Mouse (Mus musculus) B cell, adult (primary cell): Measurements from ENCODE around the gene Sez6l. TPM values are rescaled to one million over a fixed set of nuclear protein-coding genes. Genes with fewer than 3 reads are reported as not detected.

Experiments
- total RNA-seq: library from RNA; stranded (reverse); gene quantifications from 4 replicates; pipeline ENCODE4 v1.2.4, GENCODE M21; 2023; ENCODE audit not compliant: inconsistent age

Gene Sez6l
- not detected in 4 replicates for total RNA-seq

DNA sequence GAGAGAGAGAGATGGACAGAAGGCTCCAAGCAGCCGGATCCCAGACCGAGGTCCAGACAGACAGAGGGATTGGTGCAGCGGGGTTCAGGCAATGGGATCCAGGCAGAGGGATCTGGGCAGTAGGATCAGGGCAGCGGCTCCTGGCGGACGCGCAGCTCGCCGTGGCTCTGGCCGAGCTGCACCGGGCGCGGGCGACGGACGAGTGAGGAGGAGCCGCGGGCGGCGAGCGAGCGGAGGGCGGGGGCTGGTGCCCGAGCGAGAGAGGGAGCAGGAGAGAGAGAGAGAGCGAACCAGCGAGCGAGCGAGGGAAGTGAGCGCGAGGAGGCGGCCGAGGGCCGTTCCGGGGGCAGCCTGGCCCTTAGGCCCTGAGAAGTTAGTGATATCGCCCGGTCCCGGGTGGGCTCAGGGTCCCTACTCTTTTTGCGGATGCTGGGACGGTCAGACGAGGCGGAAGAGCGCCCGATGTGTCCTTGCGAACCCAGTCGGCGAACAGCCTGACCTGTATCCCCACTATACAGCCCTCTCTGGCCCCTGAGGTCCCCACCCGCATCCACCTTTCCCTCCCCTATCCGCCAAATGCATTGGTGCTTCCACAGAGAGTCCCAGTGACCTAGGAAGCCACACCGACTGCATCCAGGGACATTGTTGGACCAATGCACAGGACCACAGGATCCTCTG is at the start of gene Sez6l:
TSS of gene Sez6l (minus strand) at position 193 of the 678 bp plus-strand sequence.

GRCm38 (mm10) chr5:112448747-112449440 is 128.1 kb downstream of the Sez6l start, which contains the start of gene Gm6588:
Gene Gm6588, plus strand, starts transcription at chr5:112449426.

DNA sequence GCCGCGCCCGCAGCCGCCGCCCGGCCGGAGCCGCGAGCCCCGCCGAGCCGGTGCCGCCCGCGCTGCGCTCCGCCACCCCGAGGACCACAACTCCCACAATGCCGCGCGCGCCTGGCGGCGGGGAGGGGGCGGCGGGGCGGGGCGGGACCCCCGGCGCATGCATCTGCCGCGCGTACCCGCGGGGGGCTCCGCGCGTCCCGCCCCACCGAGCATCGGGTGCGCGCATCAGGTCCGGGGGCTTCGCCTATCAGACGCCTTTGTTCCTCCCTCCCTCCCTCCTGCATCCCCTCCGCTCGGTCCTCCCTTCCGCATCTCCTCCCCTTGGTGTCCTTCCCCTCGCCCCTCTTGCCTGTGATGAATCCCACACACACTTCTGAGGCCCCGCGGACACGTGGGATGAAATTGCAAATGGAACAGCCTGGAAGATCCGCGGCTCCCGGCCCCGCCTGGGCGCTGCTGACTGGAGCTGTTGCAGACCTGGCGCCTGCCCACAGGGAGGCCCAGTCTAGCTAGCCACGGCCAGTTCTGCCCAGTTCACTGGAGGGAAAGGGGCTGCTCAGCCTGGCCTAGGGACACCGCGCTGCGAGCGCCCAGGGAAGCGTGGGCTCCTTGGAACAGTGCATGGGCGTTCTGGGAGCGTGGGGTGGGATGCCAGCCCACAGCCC is 182.1 kb downstream of the Sez6l start, which contains the start of gene Asphd2:
TSS of gene Asphd2 (minus strand) at position 88 of the 665 bp plus-strand sequence.

Other genes starting within 250 kb of the Sez6l start
- 48.7 to 67.6 TPM (median 57.5 TPM) in 4 replicates for gene Srrd, start 234.1 kb downstream of the Sez6l start, total RNA-seq
- 36.9 to 43.1 TPM (median 41.3 TPM) in 4 replicates for gene Hps4, start 234.1 kb downstream of the Sez6l start, total RNA-seq
- not detected in 4 replicates for gene Gm6583, start 221.2 kb downstream of the Sez6l start, total RNA-seq
- gene Asphd2, start 182.3 kb downstream of the Sez6l start, total RNA-seq: not detected in 4 replicates
- gene Gm6588, start 127.8 kb downstream of the Sez6l start, total RNA-seq: not detected in 4 replicates